Mouse (Mus musculus): ENCODE data around the gene 9930022D16Rik. TPM values are rescaled to one million over a fixed set of nuclear protein-coding genes. Genes with fewer than 3 reads are reported as not detected.

The 9930022D16Rik gene
- polyA plus RNA-seq, 1 experiment from 2014 or later, result not detected

GRCm38 (mm10) chr11:109436889-109437288 is 23.2 kb downstream of the 9930022D16Rik start:
- DNase-seq (ENCODE audit: low spot score), result no peak
- no peak for ATAC-seq (replicated peaks; ENCODE audit: low FRiP score)
- no peaks in the 10 kb centered on the region for H3K27me3 ChIP-seq (ENCODE audit: control insufficient read depth, insufficient read depth, low read length)
- 74% methylated on average over 7 of the region's 8 CpGs for WGBS
- no peaks in the 10 kb centered on the region; the same call in 1 of the 2 replicates for H3K36me3 ChIP-seq (ENCODE audit: control insufficient read depth, insufficient read depth, low read length)
- no peak overlapping the region for H3K9ac ChIP-seq (ENCODE audit: low read length)
- H3K4me2 ChIP-seq (ENCODE audit: low read depth, low read length, severe bottlenecking), result no peak overlapping the region
- H3K4me3 ChIP-seq (ENCODE audit: low read depth, low read length), result no peak overlapping the region
- no peak overlapping the region for H3K27ac ChIP-seq (ENCODE audit: low read depth, low read length)
- no peaks in the 10 kb centered on the region for H3K9me3 ChIP-seq (ENCODE audit: control insufficient read depth, low read length)
- 0 out of 2 replicates have a peak, but pooled peaks cover 4% of the 10 kb centered on the region for H3K4me1 ChIP-seq (replicated peaks; ENCODE audit: control insufficient read depth, insufficient read depth, low read length)

- DNase-seq (ENCODE audit: low spot score) (no peak), ATAC-seq (replicated peaks; ENCODE audit: low FRiP score) (peak; percentile 37)
- Histone ChIP-seq H3K4me3 (ENCODE audit: low read depth, low read length) (no peak overlapping the region), H3K4me2 (ENCODE audit: low read depth, low read length, severe bottlenecking) (no peak overlapping the region), H3K27ac (ENCODE audit: low read depth, low read length) (no peak overlapping the region), H3K9ac (ENCODE audit: low read length) (no peak overlapping the region; the same call in 1 of the 2 replicates), H3K9me3 (ENCODE audit: control insufficient read depth, low read length) (no peaks in the 10 kb centered on the region), H3K27me3 (ENCODE audit: control insufficient read depth, insufficient read depth, low read length) (no peaks in the 10 kb centered on the region), H3K4me1 (replicated peaks; ENCODE audit: control insufficient read depth, insufficient read depth, low read length) (0 out of 2 replicates have a peak, but pooled peaks cover 4% of the 10 kb centered on the region), H3K36me3 (ENCODE audit: control insufficient read depth, insufficient read depth, low read length) (no peaks in the 10 kb centered on the region; the same call in 1 of the 2 replicates)
- WGBS, result 29% methylated on average over 5 of the region's 5 CpGs
Measured at GRCm38 (mm10) chr11:109439209-109439608, 25.5 kb downstream of the 9930022D16Rik start.

- ATAC-seq (replicated peaks; ENCODE audit: low FRiP score), result peak; percentile 72
- H3K4me2 ChIP-seq (ENCODE audit: low read depth, low read length, severe bottlenecking), result peak overlapping the region; percentile 74
Measured at GRCm38 (mm10) chr11:109439829-109440340, 26.2 kb downstream of the 9930022D16Rik start.

GRCm38 (mm10) chr11:109440641-109441040 is 26.9 kb downstream of the 9930022D16Rik start:
- Histone ChIP-seq H3K4me2 (ENCODE audit: low read depth, low read length, severe bottlenecking) (peak overlapping the region; percentile 74; the same call in 1 of the 2 replicates), H3K27ac (ENCODE audit: low read depth, low read length) (no peak overlapping the region), H3K9ac (ENCODE audit: low read length) (no peak overlapping the region), H3K36me3 (ENCODE audit: control insufficient read depth, insufficient read depth, low read length) (no peaks in the 10 kb centered on the region; the same call in 1 of the 2 replicates), H3K4me3 (ENCODE audit: low read depth, low read length) (no peak overlapping the region), H3K4me1 (replicated peaks; ENCODE audit: control insufficient read depth, insufficient read depth, low read length) (0 out of 2 replicates have a peak, but pooled peaks cover 4% of the 10 kb centered on the region), H3K27me3 (ENCODE audit: control insufficient read depth, insufficient read depth, low read length) (no peaks in the 10 kb centered on the region), H3K9me3 (ENCODE audit: control insufficient read depth, low read length) (no peaks in the 10 kb centered on the region)
- DNase-seq (ENCODE audit: low spot score) (no peak), ATAC-seq (replicated peaks; ENCODE audit: low FRiP score) (no peak)
- WGBS, result 62% methylated on average over 4 of the region's 4 CpGs

More at GRCm38 (mm10) chr11:109439829-109440340, 26.2 kb downstream of the 9930022D16Rik start:
- no peaks in the 10 kb centered on the region; the same call in 1 of the 2 replicates for H3K36me3 ChIP-seq (ENCODE audit: control insufficient read depth, insufficient read depth, low read length)
- peak overlapping the region; percentile 33 for H3K4me3 ChIP-seq (ENCODE audit: low read depth, low read length)
- peak; percentile 74 for DNase-seq (ENCODE audit: low spot score)
- no peaks in the 10 kb centered on the region for H3K27me3 ChIP-seq (ENCODE audit: control insufficient read depth, insufficient read depth, low read length)
- H3K27ac ChIP-seq (ENCODE audit: low read depth, low read length), result no peak overlapping the region
- H3K4me1 ChIP-seq (replicated peaks; ENCODE audit: control insufficient read depth, insufficient read depth, low read length), result 0 out of 2 replicates have a peak, but pooled peaks cover 4% of the 10 kb centered on the region
- H3K9me3 ChIP-seq (ENCODE audit: control insufficient read depth, low read length), result no peaks in the 10 kb centered on the region
- WGBS, result 1% methylated on average over 32 of the region's 32 CpGs
- H3K9ac ChIP-seq (ENCODE audit: low read length), result peak overlapping the region; percentile 56

GRCm38 (mm10) chr11:109441119-109441518 is 27.4 kb downstream of the 9930022D16Rik start:
- Histone ChIP-seq H3K4me3 (ENCODE audit: low read depth, low read length) (no peak overlapping the region), H3K4me2 (ENCODE audit: low read depth, low read length, severe bottlenecking) (no peak overlapping the region), H3K36me3 (ENCODE audit: control insufficient read depth, insufficient read depth, low read length) (no peaks in the 10 kb centered on the region; the same call in 1 of the 2 replicates), H3K27ac (ENCODE audit: low read depth, low read length) (no peak overlapping the region), H3K9ac (ENCODE audit: low read length) (no peak overlapping the region), H3K9me3 (ENCODE audit: control insufficient read depth, low read length) (no peaks in the 10 kb centered on the region), H3K4me1 (replicated peaks; ENCODE audit: control insufficient read depth, insufficient read depth, low read length) (0 out of 2 replicates have a peak, but pooled peaks cover 4% of the 10 kb centered on the region), H3K27me3 (ENCODE audit: control insufficient read depth, insufficient read depth, low read length) (no peaks in the 10 kb centered on the region)
- DNase-seq (ENCODE audit: low spot score), result peak; percentile 55
- 55% methylated on average over 3 of the region's 3 CpGs for WGBS
- no peak for ATAC-seq (replicated peaks; ENCODE audit: low FRiP score)

GRCm38 (mm10) chr11:109442166-109442730 is 28.5 kb downstream of the 9930022D16Rik start:
- Histone ChIP-seq H3K27ac (ENCODE audit: low read depth, low read length) (no peak overlapping the region), H3K4me1 (replicated peaks; ENCODE audit: control insufficient read depth, insufficient read depth, low read length) (0 out of 2 replicates have a peak, but pooled peaks cover 4% of the 10 kb centered on the region), H3K27me3 (ENCODE audit: control insufficient read depth, insufficient read depth, low read length) (no peaks in the 10 kb centered on the region), H3K4me2 (ENCODE audit: low read depth, low read length, severe bottlenecking) (no peak overlapping the region), H3K9me3 (ENCODE audit: control insufficient read depth, low read length) (no peaks in the 10 kb centered on the region), H3K36me3 (ENCODE audit: control insufficient read depth, insufficient read depth, low read length) (no peaks in the 10 kb centered on the region; the same call in 1 of the 2 replicates), H3K9ac (ENCODE audit: low read length) (no peak overlapping the region), H3K4me3 (ENCODE audit: low read depth, low read length) (no peak overlapping the region)
- WGBS, result 64% methylated on average over 5 of the region's 5 CpGs
- DNase-seq (ENCODE audit: low spot score) (no peak), ATAC-seq (replicated peaks; ENCODE audit: low FRiP score) (no peak)

- H3K4me3 ChIP-seq (ENCODE audit: low read depth, low read length), result no peak overlapping the region
- DNase-seq (ENCODE audit: low spot score) (no peak), ATAC-seq (replicated peaks; ENCODE audit: low FRiP score) (no peak)
- H3K27ac ChIP-seq (ENCODE audit: low read depth, low read length), result no peak overlapping the region
- H3K4me2 ChIP-seq (ENCODE audit: low read depth, low read length, severe bottlenecking), result no peak overlapping the region
- no peaks in the 10 kb centered on the region for H3K9me3 ChIP-seq (ENCODE audit: control insufficient read depth, low read length)
- no peaks in the 10 kb centered on the region for H3K27me3 ChIP-seq (ENCODE audit: control insufficient read depth, insufficient read depth, low read length)
- H3K9ac ChIP-seq (ENCODE audit: low read length), result no peak overlapping the region
- 0 out of 2 replicates have a peak, but pooled peaks cover 4% of the 10 kb centered on the region for H3K4me1 ChIP-seq (replicated peaks; ENCODE audit: control insufficient read depth, insufficient read depth, low read length)
- no peaks in the 10 kb centered on the region for H3K36me3 ChIP-seq (ENCODE audit: control insufficient read depth, insufficient read depth, low read length)
- WGBS, result 91% methylated on average over 8 of the region's 8 CpGs
Measured at GRCm38 (mm10) chr11:109443468-109444263, 29.9 kb downstream of the 9930022D16Rik start.

GRCm38 (mm10) chr11:109444600-109444999 is 30.9 kb downstream of the 9930022D16Rik start:
- WGBS, result 49% methylated on average over 7 of the region's 7 CpGs
- no peak overlapping the region for H3K4me2 ChIP-seq (ENCODE audit: low read depth, low read length, severe bottlenecking)
- H3K27ac ChIP-seq (ENCODE audit: low read depth, low read length), result no peak overlapping the region
- no peaks in the 10 kb centered on the region for H3K36me3 ChIP-seq (ENCODE audit: control insufficient read depth, insufficient read depth, low read length)
- DNase-seq (ENCODE audit: low spot score) (peak; percentile 66), ATAC-seq (replicated peaks; ENCODE audit: low FRiP score) (0 out of 2 replicates have a peak, but pooled peaks have one; percentile 34)
- no peak overlapping the region for H3K9ac ChIP-seq (ENCODE audit: low read length)
- H3K4me3 ChIP-seq (ENCODE audit: low read depth, low read length), result no peak overlapping the region
- H3K27me3 ChIP-seq (ENCODE audit: control insufficient read depth, insufficient read depth, low read length), result no peaks in the 10 kb centered on the region
- 0 out of 2 replicates have a peak, but pooled peaks cover 4% of the 10 kb centered on the region for H3K4me1 ChIP-seq (replicated peaks; ENCODE audit: control insufficient read depth, insufficient read depth, low read length)
- H3K9me3 ChIP-seq (ENCODE audit: control insufficient read depth, low read length), result no peaks in the 10 kb centered on the region

Data from forebrain, embryonic 11.5 days (tissue).